Mouse (Mus musculus) liver, postnatal 0 days (tissue): ENCODE data around the gene Trim62.

Experiments used
- CTCF ChIP-seq: sonication (generic); IDR thresholded peaks from 2 replicates; pipeline ENCODE4 v1.5.1; 2016; ENCODE audit warnings: antibody characterized with exemption, low read depth
- EP300 ChIP-seq: IDR thresholded peaks from 2 replicates; pipeline ENCODE4 v1.6.1; 2016; ENCODE audit warnings: antibody characterized with exemption, low read depth, mild to moderate bottlenecking

DNA sequence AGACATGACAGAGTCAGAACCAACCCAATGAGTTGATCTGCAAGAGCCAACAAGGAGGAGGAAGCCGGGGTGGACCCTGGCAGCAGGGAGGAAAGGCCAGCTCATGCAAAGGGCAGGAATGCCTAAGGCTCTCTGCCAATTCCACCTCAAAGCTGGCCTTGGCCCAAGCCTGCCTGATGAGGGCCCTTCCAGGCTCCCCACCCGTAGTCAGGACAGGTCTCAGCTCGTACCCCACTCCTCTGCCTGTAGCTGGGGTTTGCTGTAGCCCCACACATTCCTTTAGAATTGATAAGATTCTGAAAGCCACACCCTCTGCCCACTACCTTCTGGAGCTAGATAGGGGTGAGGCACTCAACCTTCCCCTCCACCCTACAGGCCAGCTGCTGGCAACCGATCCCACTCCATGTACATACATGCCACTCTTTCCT lies 27.8 kb upstream of the Trim62 start:
- TF ChIP-seq EP300 (no peak; the same call in none of the 2 replicates), CTCF (no peak)
